Mouse (Mus musculus) retina, embryonic 14.5 days (tissue): ENCODE measurements around the gene Akap7.

ENCODE experiments used
- DNase-seq: peaks from one replicate; pipeline ENCODE4 v3.0.0-alpha.2; 2015; ENCODE audit warnings: low spot score

The Akap7 gene

DNA sequence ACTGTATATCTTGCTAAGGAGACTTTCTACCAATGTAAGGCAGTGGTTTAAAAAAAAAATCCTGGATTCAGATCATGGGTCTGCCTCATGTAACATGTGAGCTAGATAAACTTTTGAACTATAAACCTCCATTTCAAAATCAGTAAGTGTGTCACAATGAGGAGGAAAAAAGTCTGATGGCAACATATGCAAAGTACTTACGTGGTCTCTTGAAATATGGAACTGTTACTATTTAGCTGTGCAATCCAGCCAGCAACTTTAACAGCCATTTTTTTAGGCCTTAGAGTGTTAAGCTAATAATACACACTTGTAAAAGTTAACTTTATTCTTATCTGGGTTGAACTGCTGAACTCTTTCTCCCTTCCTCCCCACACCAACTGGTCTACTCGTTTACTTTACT lies 181.6 kb downstream of the Akap7 start:
- no peak for DNase-seq

DNA sequence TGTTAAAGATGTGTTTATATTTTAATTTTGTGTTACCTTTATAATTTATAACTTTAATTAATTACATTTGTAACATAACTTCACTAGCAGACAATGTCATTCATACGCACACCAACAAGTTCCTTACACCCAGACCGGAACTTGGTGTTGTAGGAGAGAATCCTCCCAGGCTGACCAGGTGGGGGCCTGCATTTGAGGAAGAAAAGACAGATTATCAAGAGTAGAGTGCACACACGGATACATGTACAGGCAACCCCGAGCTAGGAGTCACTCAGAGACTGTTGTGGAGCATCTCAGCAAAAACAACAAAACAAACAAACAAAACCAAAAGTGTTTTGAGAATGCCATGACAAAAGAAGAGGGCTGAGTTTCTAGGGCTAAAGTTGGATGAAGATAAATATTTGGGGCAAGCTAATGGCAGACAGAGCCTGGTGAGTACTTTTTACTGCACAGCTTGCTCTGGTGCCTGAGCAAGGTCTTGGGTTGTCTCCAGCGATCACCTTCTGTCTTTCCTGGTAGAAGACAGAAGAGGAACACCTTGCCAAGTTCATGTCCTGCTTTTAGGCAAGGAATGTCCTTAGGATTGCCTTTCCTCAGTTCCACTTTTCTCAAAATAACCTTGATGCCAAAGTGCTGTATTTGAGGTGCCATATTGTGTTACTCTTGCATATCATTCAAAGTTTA lies 186.7 kb downstream of the Akap7 start:
- no peak for DNase-seq
